Mouse (Mus musculus): ENCODE measurements at regions not wholly inside any gene's neighbourhood (a gene's known extent, or its start where the extent isn't known, plus 50 kb on each side); places are given as distances from the start of the nearest gene placed in this dataset.
A peak's percentile ranks its signal among the peaks of the same experiment; 100 is the strongest.

DNA sequence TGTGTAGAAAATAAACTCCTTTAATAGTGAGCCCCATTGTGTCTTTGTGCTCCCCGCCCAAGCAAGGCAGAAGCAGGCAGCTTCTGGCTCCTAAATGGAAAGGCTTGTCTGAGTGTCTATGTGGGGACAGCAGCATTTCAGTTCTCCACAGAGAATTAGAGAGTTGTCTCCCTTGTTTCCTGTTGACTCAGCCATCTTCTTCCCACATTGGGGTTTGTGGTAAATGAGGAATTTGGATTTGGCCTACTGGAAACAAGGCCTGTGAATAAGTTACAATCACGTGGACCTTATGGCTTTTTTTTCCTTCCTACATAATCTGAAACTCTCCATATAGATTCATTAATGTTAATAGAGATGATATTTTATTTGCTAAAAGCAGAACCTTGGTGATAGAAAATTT, 158.9 kb upstream of the Lef1 start:
- no peak for DNase-seq (ENCODE audit: low read depth)
- TF ChIP-seq CTCF (IDR thresholded peaks at IDR 0.05; ENCODE audit: borderline replicate concordance, extremely low read depth, insufficient read depth, insufficient read length) = no peak
- no peak for TF ChIP-seq POLR2A (IDR thresholded peaks at IDR 0.05; ENCODE audit: borderline replicate concordance, extremely low read depth, insufficient read depth, insufficient read length, poor library complexity, severe bottlenecking)

DNA sequence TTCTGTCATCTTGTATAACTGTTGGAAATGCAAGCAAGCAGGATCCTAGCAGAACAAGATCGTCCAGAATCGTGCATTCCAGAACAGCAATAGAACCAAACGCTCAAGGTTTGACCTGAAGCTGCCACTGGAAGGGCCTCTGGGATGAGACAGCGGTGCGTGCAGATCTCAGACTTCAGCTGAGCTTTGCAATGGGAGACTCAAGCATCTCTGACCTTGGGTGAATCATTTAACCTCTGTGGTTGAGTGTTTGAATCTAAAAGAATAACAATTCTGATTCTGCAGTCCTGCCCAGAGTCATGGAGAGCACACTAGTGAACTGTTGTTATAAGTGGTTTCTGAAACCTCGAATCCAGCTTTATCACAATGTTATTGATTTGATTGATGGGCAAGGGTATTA, 159.4 kb upstream of the Lef1 start:
- DNase-seq (ENCODE audit: low read depth) = no peak

DNA sequence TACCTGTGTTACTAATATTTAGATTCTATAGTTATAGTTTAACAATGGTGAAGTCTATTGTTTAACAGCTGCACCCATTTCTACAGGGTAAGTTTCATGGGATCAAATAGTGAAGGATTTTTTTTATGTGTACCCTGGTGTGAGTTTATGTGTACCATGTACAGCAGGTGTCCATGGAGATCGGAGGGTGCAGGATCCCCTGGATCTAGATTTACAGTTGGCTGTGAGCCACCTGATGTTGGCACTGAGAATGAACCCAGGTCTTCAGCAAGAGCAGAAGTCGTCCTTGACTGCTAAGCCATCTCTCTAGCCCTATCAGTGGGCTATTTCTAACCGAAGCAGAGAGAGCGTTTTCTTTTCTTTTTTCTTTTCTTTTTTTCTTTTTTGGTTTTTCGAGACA, 162.4 kb upstream of the Lef1 start:
- no peak for DNase-seq (ENCODE audit: low read depth)
- no peak for TF ChIP-seq POLR2A (IDR thresholded peaks at IDR 0.05; ENCODE audit: borderline replicate concordance, extremely low read depth, insufficient read depth, insufficient read length, poor library complexity, severe bottlenecking)
- no peak for TF ChIP-seq CTCF (IDR thresholded peaks at IDR 0.05; ENCODE audit: borderline replicate concordance, extremely low read depth, insufficient read depth, insufficient read length)

More for the DNA sequence above, 159.4 kb upstream of the Lef1 start:
- TF ChIP-seq POLR2A (IDR thresholded peaks at IDR 0.05; ENCODE audit: borderline replicate concordance, extremely low read depth, insufficient read depth, insufficient read length, poor library complexity, severe bottlenecking) (no peak), CTCF (IDR thresholded peaks at IDR 0.05; ENCODE audit: borderline replicate concordance, extremely low read depth, insufficient read depth, insufficient read length) (no peak)

DNA sequence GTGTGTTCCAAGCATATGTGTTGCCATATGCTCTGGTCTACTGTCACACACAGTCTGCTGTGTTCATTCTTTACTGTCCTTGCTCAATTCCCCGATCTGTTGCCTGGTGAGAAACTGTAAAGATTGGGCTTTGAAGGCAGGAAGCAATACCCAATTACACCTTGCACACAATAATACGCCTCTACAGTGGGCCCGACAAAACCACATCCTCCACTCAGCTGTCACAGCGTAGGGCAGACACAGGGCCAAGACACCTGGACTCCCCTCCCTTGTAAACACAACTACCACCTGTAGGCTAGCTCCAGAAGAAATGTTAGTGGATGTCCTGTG, 163.0 kb upstream of the Lef1 start:
- TF ChIP-seq POLR2A (IDR thresholded peaks at IDR 0.05; ENCODE audit: borderline replicate concordance, extremely low read depth, insufficient read depth, insufficient read length, poor library complexity, severe bottlenecking) = no peak
- TF ChIP-seq CTCF (IDR thresholded peaks at IDR 0.05; ENCODE audit: borderline replicate concordance, extremely low read depth, insufficient read depth, insufficient read length) = no peak
- DNase-seq (ENCODE audit: low read depth) = no peak

DNA sequence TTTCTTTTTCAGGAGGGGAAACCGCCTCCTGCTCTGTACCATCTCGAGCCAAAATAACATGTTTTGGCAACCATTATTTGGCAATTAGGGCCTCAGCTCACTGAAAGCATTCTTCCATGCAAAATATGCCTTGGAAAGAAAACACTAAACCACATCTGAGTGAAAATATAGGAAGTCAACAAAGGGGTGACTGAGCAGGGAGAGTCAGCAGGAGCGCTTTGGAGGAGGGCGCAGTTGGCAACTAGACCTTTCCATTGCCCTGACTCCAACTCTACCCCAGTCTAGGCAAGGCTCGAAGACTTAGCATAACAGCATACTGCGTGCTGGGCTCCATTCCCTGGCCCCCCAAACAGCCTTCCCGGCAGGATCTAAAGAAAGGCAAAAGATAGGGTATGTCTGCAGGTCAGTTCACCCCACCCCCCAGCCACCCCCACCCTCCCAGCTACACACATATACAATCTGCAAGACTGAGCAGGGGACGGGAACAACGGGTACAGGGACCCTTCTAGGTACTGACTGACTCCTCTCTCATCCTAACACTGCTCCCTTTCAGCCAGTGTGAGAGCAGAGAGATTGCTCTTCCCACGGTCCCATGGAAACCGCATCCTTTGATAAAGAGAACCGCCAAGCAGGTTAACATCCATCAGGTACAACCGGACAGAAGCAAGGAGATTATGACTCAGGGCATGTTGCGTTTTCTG, 163.5 kb upstream of the Lef1 start:
- TF ChIP-seq POLR2A (IDR thresholded peaks at IDR 0.05; ENCODE audit: borderline replicate concordance, extremely low read depth, insufficient read depth, insufficient read length, poor library complexity, severe bottlenecking) = no peak
- TF ChIP-seq CTCF (IDR thresholded peaks at IDR 0.05; ENCODE audit: borderline replicate concordance, extremely low read depth, insufficient read depth, insufficient read length) = no peak
- DNase-seq (ENCODE audit: low read depth) = peak; percentile 73

DNA sequence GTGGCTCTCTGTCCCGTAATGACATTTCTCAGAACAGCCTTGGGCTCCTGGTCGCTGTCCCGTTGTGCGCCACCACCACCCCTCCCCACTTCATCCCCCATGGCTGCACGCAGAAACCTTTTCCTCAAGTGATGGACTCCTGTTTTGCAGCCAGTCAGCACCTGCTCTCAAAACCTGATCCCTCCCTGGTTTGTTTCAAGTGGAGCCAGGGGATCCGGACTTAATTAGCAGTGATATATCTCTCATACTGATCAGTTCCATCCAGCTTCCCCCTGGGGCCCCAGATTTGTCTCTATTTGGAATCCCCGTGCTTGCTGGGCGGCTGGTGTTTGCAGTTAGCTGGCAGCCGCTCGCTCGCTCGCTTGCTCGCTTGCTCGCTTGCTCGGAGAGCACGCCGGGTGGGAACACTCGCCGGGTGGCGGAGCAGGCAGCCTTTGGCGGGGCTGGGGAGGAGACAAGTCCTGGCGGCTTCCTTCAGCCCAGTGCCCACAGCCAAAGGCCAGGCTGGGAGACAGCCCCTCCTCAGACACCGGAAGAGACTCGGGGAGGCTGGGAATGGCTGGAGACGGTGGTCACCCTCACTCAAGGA, 164.3 kb upstream of the Lef1 start:
- TF ChIP-seq POLR2A (IDR thresholded peaks at IDR 0.05; ENCODE audit: borderline replicate concordance, extremely low read depth, insufficient read depth, insufficient read length, poor library complexity, severe bottlenecking) (peak; percentile 18; the same call in 1 of the 2 replicates), CTCF (IDR thresholded peaks at IDR 0.05; ENCODE audit: borderline replicate concordance, extremely low read depth, insufficient read depth, insufficient read length) (no peak)
- DNase-seq (ENCODE audit: low read depth) = peak; percentile 93

DNA sequence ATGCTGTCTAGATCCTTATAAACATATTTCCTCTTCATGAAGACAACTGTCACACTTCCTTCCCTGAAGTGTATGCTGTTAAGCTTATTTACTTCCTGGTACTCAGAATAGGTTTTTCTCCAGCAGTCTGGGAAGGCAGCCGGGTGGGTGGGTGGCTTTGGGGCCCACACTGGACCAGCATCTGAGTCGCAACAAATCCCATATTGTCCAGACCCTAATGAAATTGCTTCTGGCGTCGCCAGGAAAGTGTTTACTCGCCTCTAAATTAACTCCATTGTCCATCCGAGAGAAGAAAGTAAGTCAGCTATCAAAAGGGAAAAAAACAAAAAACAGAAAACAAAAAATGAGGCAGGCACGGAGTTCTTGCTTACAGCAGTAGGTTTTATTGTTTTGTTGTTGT, 164.9 kb upstream of the Lef1 start:
- peak; percentile 73 for DNase-seq (ENCODE audit: low read depth)
- TF ChIP-seq POLR2A (IDR thresholded peaks at IDR 0.05; ENCODE audit: borderline replicate concordance, extremely low read depth, insufficient read depth, insufficient read length, poor library complexity, severe bottlenecking) (no peak), CTCF (IDR thresholded peaks at IDR 0.05; ENCODE audit: borderline replicate concordance, extremely low read depth, insufficient read depth, insufficient read length) (no peak)

DNA sequence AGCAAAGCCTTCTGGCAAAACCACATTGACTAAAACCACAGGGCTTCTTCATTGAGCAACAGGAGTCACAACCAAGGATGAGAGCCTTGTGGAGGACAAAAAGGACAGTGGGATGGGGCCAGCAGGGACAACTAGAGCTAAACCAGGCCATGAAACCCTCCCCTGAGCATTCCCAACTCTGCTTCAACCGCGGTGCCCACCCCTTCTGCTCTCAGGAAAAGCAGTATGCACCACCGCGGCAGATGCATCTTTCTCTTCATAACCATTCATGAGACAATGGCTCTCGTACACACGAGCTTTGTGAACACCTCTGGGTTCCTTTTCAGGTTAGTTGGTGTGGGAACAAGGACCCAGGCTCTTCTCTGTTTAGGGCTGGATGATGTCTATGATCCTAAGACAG, 166.0 kb upstream of the Lef1 start:
- DNase-seq (ENCODE audit: low read depth) = no peak
- no peak for TF ChIP-seq POLR2A (IDR thresholded peaks at IDR 0.05; ENCODE audit: borderline replicate concordance, extremely low read depth, insufficient read depth, insufficient read length, poor library complexity, severe bottlenecking)

DNA sequence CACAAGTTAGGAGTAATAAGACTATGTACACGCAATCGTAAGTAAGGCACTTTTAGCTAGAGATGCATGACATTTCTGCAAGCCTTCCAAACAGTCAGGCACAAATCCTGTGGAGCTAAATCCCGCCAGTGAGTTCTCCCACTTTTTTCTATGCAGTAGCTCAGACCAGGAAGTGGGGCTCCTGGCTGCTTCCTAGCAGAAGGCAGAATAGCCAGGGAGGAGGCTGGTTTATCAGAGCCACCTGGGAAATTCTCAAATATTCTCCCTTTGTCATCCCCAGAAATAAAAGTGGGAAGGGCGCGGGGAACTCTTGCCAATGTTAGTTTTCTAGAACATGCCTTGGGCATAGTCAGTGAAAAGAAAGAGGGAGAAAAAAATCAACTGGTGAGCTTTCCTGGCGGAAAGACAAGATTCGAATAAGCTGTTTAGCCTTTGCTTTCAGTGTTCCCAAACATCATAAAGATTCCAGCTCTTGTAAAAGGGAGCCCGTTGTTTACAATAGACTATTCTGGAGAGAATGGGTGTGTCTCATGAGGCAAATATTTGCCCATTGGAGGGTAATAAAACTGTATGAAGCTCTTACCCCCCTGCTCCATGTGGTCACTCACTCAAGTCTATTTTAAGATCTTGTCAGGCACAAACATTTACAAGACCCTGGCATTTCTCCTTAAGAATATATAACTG, 167.2 kb upstream of the Lef1 start:
- TF ChIP-seq CTCF (IDR thresholded peaks at IDR 0.05; ENCODE audit: borderline replicate concordance, extremely low read depth, insufficient read depth, insufficient read length) (no peak), POLR2A (IDR thresholded peaks at IDR 0.05; ENCODE audit: borderline replicate concordance, extremely low read depth, insufficient read depth, insufficient read length, poor library complexity, severe bottlenecking) (no peak)
- DNase-seq (ENCODE audit: low read depth) = no peak

DNA sequence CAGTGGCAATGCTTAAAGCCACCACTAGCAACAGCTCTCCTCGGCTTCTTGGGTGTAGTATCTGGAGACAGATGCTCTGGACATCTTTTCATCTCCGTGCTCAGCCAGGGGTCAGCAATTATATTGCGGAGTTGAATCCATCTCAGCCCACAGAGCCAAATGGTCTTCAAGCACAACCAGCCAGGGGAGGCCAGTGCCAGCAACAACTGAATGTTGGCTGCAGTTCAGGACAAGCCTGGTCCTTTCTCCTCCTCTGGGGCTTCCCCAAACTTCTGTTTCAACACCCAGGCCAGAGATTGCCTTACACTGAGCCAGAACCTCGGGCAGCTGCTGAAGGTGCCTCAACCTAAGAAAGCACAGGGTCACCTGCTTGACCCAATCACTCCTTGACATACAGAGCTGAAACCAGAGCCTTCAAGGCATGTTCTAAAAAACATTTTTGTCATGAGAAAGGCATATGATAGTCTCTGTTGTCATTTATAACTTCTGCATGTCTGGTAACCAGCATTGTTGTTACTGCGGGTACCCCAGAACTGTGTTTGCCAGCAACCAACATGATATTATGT, 169.9 kb upstream of the Lef1 start:
- no peak for TF ChIP-seq CTCF (IDR thresholded peaks at IDR 0.05; ENCODE audit: borderline replicate concordance, extremely low read depth, insufficient read depth, insufficient read length)
- TF ChIP-seq POLR2A (IDR thresholded peaks at IDR 0.05; ENCODE audit: borderline replicate concordance, extremely low read depth, insufficient read depth, insufficient read length, poor library complexity, severe bottlenecking) = no peak
- DNase-seq (ENCODE audit: low read depth) = no peak

DNA sequence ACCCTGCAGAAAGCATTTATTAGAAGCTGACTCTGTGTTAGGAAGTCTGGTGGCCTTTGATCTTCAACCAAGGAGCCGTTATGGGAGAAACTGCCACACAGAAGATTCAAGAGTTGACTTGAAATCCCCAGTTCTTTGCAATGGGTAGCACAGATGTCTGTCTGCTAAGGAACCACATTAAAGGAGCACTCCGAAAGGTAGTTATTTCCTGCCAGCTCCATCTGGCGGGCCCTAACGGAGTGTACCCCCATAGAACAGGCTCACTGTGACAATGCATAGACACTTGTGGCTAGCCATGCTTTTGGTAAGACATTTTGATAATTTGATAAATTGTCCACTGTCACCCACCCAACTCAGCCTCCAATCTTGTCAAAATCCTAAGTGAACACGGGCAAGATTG, 173.3 kb upstream of the Lef1 start:
- DNase-seq (ENCODE audit: low read depth) = no peak
- TF ChIP-seq CTCF (IDR thresholded peaks at IDR 0.05; ENCODE audit: borderline replicate concordance, extremely low read depth, insufficient read depth, insufficient read length) (no peak), POLR2A (IDR thresholded peaks at IDR 0.05; ENCODE audit: borderline replicate concordance, extremely low read depth, insufficient read depth, insufficient read length, poor library complexity, severe bottlenecking) (no peak)
